Mouse (Mus musculus): ENCODE results near the gene Gpr39. TPM values are rescaled to one million over a fixed set of nuclear protein-coding genes. Genes with fewer than 3 reads are reported as not detected.

The Gpr39 gene
- total RNA-seq, 2 experiments from 2014 or later: not detected

DNA sequence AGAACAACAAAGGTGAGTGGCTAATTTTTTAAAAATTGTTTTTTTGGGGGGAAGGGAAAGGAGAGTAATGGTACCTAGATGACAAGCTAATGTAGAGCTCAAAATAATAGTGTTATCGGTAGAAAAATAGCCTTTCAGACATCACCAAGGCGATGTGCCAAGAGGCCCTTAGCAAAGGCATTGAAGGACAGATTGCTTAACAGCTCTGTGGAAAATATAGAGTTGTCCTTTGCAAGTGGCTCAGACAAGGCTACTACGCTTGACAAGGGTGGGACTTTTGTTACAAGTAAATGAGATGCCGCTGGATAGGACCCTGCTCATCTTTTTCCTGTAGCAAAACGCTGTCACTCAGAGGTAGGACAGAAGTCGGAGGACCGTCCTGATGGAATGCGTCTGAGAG, 25.5 kb downstream of the Gpr39 start:
- H3K4me3 ChIP-seq: no peak overlapping the region
- intact Hi-C loops (cut with DNase I): no loop called here
- TF ChIP-seq CTCF (IDR thresholded peaks at IDR 0.05): no peak
- H3K27ac ChIP-seq: no peak overlapping the region
- DNase-seq (ENCODE audit: extremely low spot score in 1 of 2, low spot score in 2 of 2): no peak

- Histone ChIP-seq H3K27ac (no peak overlapping the region), H3K4me3 (no peak overlapping the region)
- intact Hi-C loops (cut with DNase I): no loop called here
- no peak for DNase-seq (ENCODE audit: extremely low spot score in 1 of 2, low spot score in 2 of 2)
- no peak for TF ChIP-seq CTCF (IDR thresholded peaks at IDR 0.05)
Observed at GRCm38 (mm10) chr1:125705412-125705811, 28.6 kb downstream of the Gpr39 start.

DNA sequence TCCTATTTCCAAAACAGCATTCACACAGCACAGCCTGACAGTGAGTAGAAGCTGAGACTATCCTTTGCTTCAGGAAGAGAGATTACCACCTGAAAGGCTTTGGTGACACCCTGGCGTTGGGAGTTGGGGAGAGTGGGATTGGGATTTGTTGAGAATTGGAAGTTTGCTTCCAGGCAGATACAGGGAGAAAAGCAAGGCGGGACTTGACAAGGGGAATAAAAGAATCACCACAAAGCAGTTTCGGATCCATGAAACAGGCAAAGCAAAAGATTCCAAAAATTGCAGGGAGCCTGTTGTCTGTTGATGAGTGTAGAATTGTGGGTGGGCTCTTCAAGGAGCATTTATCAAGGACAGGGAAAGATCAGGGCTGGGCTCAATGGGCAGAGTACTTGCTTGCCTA, 38.5 kb downstream of the Gpr39 start:
- intact Hi-C loops (cut with DNase I): no loop called here
- no peak overlapping the region for H3K27ac ChIP-seq
- no peak for TF ChIP-seq CTCF (IDR thresholded peaks at IDR 0.05)

DNA sequence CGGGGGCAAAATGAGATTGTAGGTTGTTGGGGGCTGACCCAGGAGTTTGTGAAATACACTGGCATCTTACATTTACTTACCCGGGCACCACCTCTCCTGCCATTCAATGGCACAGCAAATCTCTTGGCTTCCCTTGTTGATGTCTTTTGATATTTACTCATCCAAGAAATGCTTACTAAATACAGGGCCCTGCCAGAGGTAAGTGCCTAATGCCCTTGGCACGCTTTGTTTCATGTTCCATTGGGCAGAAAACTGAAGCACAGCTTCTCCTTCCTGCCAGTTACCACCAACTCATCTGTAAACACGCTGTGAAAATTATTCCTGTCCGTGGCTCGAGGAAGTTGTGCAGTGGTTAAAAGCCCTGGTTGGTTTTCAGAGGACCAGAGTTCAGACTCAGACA, 39.4 kb downstream of the Gpr39 start:
- intact Hi-C loops (cut with DNase I): no loop called here
- no peak for TF ChIP-seq CTCF (IDR thresholded peaks at IDR 0.05)
- H3K27ac ChIP-seq: no peak overlapping the region

More for the DNA sequence above, 38.5 kb downstream of the Gpr39 start:
- H3K4me3 ChIP-seq: no peak overlapping the region
- DNase-seq (ENCODE audit: extremely low spot score in 1 of 2, low spot score in 2 of 2): no peak

DNA sequence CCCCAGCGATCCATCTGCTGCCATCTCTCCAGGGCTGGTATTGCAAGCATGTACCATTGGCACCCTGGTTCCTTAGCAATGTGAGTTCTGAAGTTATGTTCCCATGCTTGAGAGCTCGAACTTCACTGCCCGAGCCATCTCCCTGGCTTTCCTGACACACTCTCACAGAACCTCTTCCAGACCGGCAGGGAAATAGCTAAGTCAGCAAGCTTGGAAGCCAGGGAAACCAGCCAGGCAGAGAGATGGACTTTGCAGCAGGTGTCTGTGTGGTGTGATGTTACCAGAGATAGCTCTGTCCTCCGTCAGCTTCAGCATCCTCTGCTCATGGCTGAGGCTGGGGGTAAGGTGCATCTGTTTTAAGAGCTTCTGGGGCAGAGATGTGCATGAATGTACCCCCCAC, 41.1 kb downstream of the Gpr39 start:
- H3K4me3 ChIP-seq: no peak overlapping the region
- intact Hi-C loops (cut with DNase I): no loop called here
- no peak overlapping the region for H3K27ac ChIP-seq
- TF ChIP-seq CTCF (IDR thresholded peaks at IDR 0.05): no peak
- no peak for DNase-seq (ENCODE audit: extremely low spot score in 1 of 2, low spot score in 2 of 2)

More for the DNA sequence above, 39.4 kb downstream of the Gpr39 start:
- no peak overlapping the region for H3K4me3 ChIP-seq
- DNase-seq (ENCODE audit: extremely low spot score in 1 of 2, low spot score in 2 of 2): no peak

- no peak overlapping the region for H3K27ac ChIP-seq
- intact Hi-C loops (cut with DNase I): no loop called here
- no peak overlapping the region for H3K4me3 ChIP-seq
- TF ChIP-seq CTCF (IDR thresholded peaks at IDR 0.05): no peak
- DNase-seq (ENCODE audit: extremely low spot score in 1 of 2, low spot score in 2 of 2): no peak
Observed at GRCm38 (mm10) chr1:125719127-125719526, 42.3 kb downstream of the Gpr39 start.

DNA sequence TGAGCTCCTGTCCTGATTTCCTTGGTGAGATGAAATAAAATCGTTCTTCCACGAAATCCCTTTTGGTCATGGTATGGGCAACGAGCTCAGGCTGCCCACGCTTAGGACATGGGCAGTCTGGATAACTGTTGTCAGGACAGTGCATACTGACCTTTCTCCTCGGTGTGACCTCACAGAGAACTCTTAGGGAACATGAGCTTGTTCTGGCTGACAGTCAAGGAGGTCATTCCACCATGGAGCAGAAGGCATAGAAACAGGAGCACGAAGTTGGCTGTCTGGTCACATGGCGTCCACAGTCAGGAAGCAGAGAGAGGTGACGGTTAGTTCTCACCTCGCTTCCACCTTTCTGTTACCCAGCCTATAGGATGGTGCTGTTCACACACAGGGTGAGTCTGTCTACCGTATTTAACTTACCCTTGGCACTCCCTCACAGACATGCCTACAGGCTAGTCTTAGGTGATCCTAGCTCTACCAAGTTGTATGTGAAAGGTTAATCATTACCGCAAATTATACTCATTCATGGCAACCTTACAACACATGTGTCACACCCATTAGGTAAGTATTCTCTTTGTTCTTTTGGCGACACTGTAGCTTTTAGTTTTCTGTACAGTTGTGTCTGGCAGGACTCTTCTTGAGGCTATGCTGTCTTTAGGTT, 44.4 kb downstream of the Gpr39 start:
- DNase-seq (ENCODE audit: extremely low spot score in 1 of 2, low spot score in 2 of 2): no peak
- intact Hi-C loops (cut with DNase I): no loop called here
- no peak for TF ChIP-seq CTCF (IDR thresholded peaks at IDR 0.05)
- H3K27ac ChIP-seq: no peak overlapping the region
- no peak overlapping the region for H3K4me3 ChIP-seq

DNA sequence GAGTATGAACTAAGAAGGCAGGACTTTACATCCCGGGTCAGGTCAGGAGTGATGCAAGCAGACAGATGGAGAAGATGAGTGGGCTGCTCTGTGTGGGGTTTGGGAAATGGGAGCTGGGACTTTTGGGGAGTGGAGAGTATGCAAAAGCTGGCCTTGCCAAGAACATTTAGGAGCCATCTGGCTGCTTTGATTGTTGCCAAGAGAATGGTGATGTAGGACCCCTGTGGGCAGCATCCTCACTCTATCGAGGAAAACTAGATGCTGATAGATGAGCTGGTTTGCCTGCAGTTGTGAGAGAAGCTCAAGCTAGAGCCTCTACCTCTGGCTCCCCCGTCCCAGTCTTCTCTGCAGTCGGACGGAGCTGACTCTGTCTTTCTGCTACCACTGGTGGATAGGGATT, 47.5 kb downstream of the Gpr39 start:
- H3K4me3 ChIP-seq: no peak overlapping the region
- DNase-seq (ENCODE audit: extremely low spot score in 1 of 2, low spot score in 2 of 2): peak; percentile 27 to 49
- intact Hi-C loops (cut with DNase I): no loop called here
- no peak overlapping the region for H3K27ac ChIP-seq
- no peak for TF ChIP-seq CTCF (IDR thresholded peaks at IDR 0.05)

GRCm38 (mm10) chr1:125729025-125729565, 52.3 kb downstream of the Gpr39 start:
- H3K27ac ChIP-seq: no peak overlapping the region
- DNase-seq (ENCODE audit: extremely low spot score in 1 of 2, low spot score in 2 of 2): no peak
- H3K4me3 ChIP-seq: no peak overlapping the region
- intact Hi-C loops (cut with DNase I): no loop called here
- no peak for TF ChIP-seq CTCF (IDR thresholded peaks at IDR 0.05)

GRCm38 (mm10) chr1:125729731-125730536, 53.1 kb downstream of the Gpr39 start:
- peak; percentile 40 for TF ChIP-seq CTCF (IDR thresholded peaks at IDR 0.05)
- H3K4me3 ChIP-seq: no peak overlapping the region
- intact Hi-C loops (cut with DNase I): no loop called here
- no peak for DNase-seq (ENCODE audit: extremely low spot score in 1 of 2, low spot score in 2 of 2)
- H3K27ac ChIP-seq: no peak overlapping the region

DNA sequence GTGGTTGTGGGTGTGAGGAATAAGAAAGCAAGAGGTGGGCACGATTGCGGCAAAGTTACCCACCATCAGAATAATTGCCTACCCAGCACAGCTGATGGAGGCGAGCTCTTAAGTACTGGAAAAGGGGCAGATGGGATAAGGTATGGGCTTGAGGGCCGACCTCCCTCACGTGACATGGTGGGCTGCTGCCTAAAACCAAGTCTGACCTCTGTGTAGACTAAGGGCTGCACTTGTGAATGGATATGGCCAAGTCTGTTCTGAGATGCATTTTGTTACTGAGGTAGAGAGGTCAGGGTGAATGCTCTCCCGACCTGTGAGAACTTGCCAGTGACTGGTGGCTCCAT, 53.7 kb downstream of the Gpr39 start:
- intact Hi-C loops (cut with DNase I): no loop called here
- no peak overlapping the region for H3K4me3 ChIP-seq
- TF ChIP-seq CTCF (IDR thresholded peaks at IDR 0.05): no peak
- no peak overlapping the region for H3K27ac ChIP-seq
- DNase-seq (ENCODE audit: extremely low spot score in 1 of 2, low spot score in 2 of 2): no peak

DNA sequence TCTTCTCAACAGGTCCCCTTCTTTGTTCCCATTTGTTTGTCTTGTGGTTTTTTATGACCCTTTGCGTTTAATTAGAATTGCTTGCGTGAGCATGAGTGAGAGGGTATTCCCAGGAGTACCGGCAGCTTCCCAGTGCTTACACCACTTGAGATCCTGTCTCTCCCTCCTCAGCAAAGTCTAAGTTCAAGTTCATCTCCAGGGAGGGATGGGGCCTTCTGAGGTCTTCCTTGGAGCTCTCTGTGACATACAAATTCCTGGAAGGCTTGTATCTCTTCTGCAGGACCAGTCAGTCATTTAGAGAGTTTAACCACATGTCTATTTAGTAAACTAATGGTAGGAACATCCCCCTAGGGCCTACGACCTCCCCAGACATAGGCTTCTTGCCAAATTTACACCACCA, 55.1 kb downstream of the Gpr39 start:
- H3K27ac ChIP-seq: no peak overlapping the region
- intact Hi-C loops (cut with DNase I): no loop called here
- no peak for DNase-seq (ENCODE audit: extremely low spot score in 1 of 2, low spot score in 2 of 2)
- no peak for TF ChIP-seq CTCF (IDR thresholded peaks at IDR 0.05)
- no peak overlapping the region for H3K4me3 ChIP-seq

Measured in left cerebral cortex, adult 2 months (tissue).